Mouse (Mus musculus) liver, postnatal 0 days (tissue): Measurements from ENCODE around the gene Zswim7. TPM values are rescaled to one million over a fixed set of nuclear protein-coding genes. Genes with fewer than 3 reads are reported as not detected.
A peak's percentile ranks its signal among the peaks of the same experiment; 100 is the strongest.

Experiments
- ATAC-seq: fragments of 200-750 bp; cut with Nextera tagmentation; 2 replicates; pipeline ENCODE4 v1.8.0; 2017; ENCODE audit warnings: mild to moderate bottlenecking, moderate library complexity
- DNase-seq: peaks from one replicate; pipeline ENCODE4 v3.0.0-alpha.2; 2016
- H3K27ac ChIP-seq: fragments of 300-500 bp; sonication (generic); 2 replicates; pipeline ENCODE4 v1.5.1; 2014; ENCODE audit warnings: antibody characterized with exemption, moderate library complexity, mild to moderate bottlenecking, low read depth
- H3K27me3 ChIP-seq: fragments of 300-500 bp; sonication (generic); 2 replicates; pipeline ENCODE4 v1.6.1; 2014; ENCODE audit warnings: low read length, control low read depth, mixed read lengths; ENCODE audit not compliant: insufficient read depth
- H3K36me3 ChIP-seq: fragments of 300-500 bp; sonication (generic); replicated peaks from 2 replicates; pipeline ENCODE4 v1.6.1; 2014; ENCODE audit warnings: mild to moderate bottlenecking, control low read depth, low read length, moderate library complexity, mixed read lengths; ENCODE audit not compliant: insufficient read depth
- H3K4me1 ChIP-seq: fragments of 300-500 bp; sonication (generic); 2 replicates; pipeline ENCODE4 v1.6.1; 2014; ENCODE audit warnings: antibody characterized with exemption, mild to moderate bottlenecking, control low read depth; ENCODE audit not compliant: insufficient read depth
- H3K4me2 ChIP-seq: fragments of 300-500 bp; sonication (generic); 2 replicates; pipeline ENCODE4 v1.6.1; 2014; ENCODE audit warnings: low read depth, mild to moderate bottlenecking, low read length, moderate library complexity, mixed read lengths
- H3K4me3 ChIP-seq: fragments of 300-500 bp; sonication (generic); 2 replicates; pipeline ENCODE4 v1.5.1; 2014; ENCODE audit warnings: low read depth, low read length
- H3K9ac ChIP-seq: fragments of 300-500 bp; sonication (generic); replicated peaks from 2 replicates; pipeline ENCODE4 v1.6.1; 2014; ENCODE audit warnings: mild to moderate bottlenecking, moderate library complexity
- H3K9me3 ChIP-seq: fragments of 300-500 bp; sonication (generic); 2 replicates; pipeline ENCODE4 v1.6.1; 2016; ENCODE audit warnings: mild to moderate bottlenecking, control low read depth, low read length, mixed read lengths
- CTCF ChIP-seq: sonication (generic); IDR thresholded peaks from 2 replicates; pipeline ENCODE4 v1.5.1; 2016; ENCODE audit warnings: antibody characterized with exemption, low read depth
- EP300 ChIP-seq: IDR thresholded peaks from 2 replicates; pipeline ENCODE4 v1.6.1; 2016; ENCODE audit warnings: antibody characterized with exemption, low read depth, mild to moderate bottlenecking
- WGBS: fragments of 180-500 bp; shearing (Covaris S2); extraction: QIAGEN DNeasy Blood & Tissue Kit; methylation state at CpG from one replicate; pipeline ENCODE4 v1.1.7; 2014; ENCODE audit not compliant: insufficient replicate concordance; 5-methylcytosine and 5-hydroxymethylcytosine counted together
- polyA plus RNA-seq: library from polyadenylated mRNA; unstranded; fragments of >200 nt; fragmentation: Nextera tagmentation; extraction: Ambion mirVana; gene quantifications from 2 replicates; pipeline ENCODE4 v1.2.1, GENCODE M21; 2015

Gene Zswim7
- polyA plus RNA-seq, 1 experiment from 2014 or later, result 16.4 TPM

DNA sequence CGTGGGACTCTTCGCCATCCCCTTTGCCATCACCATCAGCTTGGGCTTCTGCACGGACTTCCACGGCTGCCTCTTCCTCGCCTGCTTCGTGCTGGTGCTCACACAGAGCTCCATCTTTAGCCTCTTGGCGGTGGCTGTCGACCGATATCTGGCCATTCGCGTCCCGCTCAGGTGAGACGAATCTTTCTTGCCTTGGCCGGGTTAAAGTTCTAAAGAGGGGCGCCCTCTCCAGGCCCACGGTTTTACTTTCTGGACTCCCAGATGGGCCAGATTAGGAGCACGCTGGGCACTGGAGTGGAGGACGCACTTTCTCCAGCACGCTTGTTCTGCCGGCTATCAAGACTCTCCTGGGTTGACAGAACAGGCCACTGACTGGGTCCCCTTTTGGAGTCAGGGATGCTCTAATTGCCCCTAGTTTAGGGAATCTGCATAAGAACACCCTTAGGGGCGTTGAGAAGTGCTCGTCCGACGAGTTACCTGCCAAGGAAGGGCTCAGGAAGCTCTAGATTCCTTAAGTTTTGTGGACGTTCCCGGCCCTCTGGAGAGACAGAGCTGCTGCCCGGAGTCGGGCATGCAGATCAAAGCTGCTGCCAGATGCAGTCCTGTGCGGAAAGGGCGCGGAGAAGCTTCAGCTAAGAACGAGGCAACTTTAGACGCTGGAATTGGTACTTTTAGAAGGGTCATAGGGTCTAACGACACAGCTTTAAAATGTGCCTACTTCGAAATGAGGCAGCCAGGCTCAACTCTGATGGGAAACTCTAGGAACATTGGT is 31.7 kb downstream of the Zswim7 start:
- H3K9me3 ChIP-seq, result no peaks in the 10 kb centered on the region
- H3K36me3 ChIP-seq, result no peaks in the 10 kb centered on the region
- no peak for TF ChIP-seq EP300
- peak; percentile 30 for TF ChIP-seq CTCF
- peaks cover 16% of the 10 kb centered on the region for H3K4me1 ChIP-seq
- H3K9ac ChIP-seq, result no peak overlapping the region; the same call in 1 of the 2 replicates
- WGBS, result 5% methylated on average over 35 of the region's 35 CpGs
- no peak overlapping the region for H3K27ac ChIP-seq
- H3K27me3 ChIP-seq, result peaks cover 41% of the 10 kb centered on the region
- peak; percentile 20 for DNase-seq
- H3K4me2 ChIP-seq, result peak overlapping the region; percentile 97
- peak overlapping the region; percentile 60 for H3K4me3 ChIP-seq
- ATAC-seq, result peak; percentile 38; the same call in 1 of the 2 replicates

DNA sequence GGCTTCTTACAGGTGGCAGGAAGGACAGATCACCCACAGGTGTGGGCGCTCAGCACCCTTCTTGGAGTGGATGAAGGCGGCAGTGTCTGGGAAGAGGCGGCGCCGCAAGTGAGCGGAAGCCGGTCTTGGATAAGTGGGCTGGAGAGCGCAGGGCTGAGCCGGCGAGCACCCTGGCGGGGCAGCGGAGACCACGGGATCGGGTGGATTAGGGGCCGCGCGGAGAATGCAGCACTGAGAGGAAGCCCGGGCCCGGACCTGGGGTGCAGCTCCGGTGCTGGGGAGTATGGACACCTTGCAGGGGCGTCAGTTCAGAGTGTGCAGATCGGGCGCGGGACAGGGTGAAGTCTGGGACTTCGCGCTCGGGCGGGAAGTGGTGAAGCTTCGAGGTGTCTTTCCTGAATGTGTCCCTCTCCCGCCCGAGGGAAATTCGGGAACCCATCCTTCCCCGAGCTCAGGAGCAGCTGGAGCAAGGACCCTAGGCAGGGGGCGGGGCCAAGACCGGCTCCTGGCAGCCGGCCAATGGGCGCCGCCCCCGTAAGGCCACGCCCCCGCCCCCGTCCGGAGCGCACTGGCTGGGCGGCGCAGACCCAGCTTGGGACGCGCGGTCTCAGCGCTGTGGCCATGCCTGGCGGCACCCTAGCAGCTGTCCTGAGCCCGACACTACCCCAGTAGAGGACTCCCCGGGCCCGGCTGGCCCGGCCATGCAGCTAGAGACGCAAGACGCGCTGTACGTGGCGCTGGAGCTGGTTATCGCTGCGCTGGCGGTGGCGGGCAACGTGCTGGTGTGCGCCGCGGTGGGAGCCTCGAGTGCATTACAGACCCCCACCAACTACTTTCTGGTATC is 32.6 kb downstream of the Zswim7 start, which contains the start of gene Adora2b:
Adora2b (plus strand) TSS at position 584 of the 844 bp plus-strand sequence.
- H3K27me3 ChIP-seq, result peaks cover 41% of the 10 kb centered on the region
- DNase-seq, result peak; percentile 70
- H3K27ac ChIP-seq, result no peak within 1 kb of the TSS
- H3K4me1 ChIP-seq, result peaks cover 16% of the 10 kb centered on the region
- no peak within 1 kb of the TSS; the same call in 1 of the 2 replicates for H3K9ac ChIP-seq
- H3K4me3 ChIP-seq, result peak within 1 kb of the TSS; percentile 60
- no peaks in the 10 kb centered on the region for H3K36me3 ChIP-seq
- H3K9me3 ChIP-seq, result no peaks in the 10 kb centered on the region
- peak within 1 kb of the TSS; percentile 97 for H3K4me2 ChIP-seq
- TF ChIP-seq CTCF (no peak), EP300 (no peak)
- under 1% methylated on average over 60 of the region's 69 CpGs for WGBS
- peak; percentile 74 for ATAC-seq

DNA sequence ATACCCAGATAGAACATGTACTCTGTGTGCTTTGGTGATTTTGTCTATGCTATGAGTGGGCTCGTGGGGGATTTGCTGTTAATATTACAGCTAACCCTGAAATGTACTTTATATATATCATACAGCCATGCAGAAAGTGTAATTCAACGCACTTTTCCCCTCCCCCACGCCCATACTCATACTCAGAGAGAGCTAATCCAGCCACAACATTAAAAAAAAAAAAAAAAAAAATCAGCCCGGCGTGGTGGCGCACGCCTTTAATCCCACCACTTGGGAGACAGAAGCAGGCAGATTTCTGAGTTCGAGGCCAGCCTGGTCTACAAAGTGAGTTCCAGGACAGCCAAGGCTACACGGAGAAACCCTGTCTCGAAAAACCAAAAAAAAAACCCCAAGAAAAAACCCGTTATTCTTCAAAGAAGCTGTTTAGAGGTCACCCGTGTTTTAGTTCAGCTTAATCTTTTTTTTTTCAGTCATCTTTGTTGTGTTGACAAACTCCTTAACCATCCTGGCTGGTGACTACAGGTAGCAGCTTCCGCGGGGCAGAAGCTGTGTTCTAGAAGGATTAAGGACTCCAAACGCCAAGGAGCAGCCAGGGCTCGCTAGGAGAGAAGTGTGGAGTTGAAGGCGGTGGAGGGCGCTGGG is 33.3 kb downstream of the Zswim7 start:
- no peak for DNase-seq
- peaks cover 41% of the 10 kb centered on the region for H3K27me3 ChIP-seq
- H3K4me3 ChIP-seq, result peak overlapping the region; percentile 60
- TF ChIP-seq EP300 (no peak), CTCF (no peak)
- peaks cover 16% of the 10 kb centered on the region for H3K4me1 ChIP-seq
- no peaks in the 10 kb centered on the region for H3K9me3 ChIP-seq
- peak overlapping the region; percentile 97 for H3K4me2 ChIP-seq
- H3K36me3 ChIP-seq, result no peaks in the 10 kb centered on the region
- H3K27ac ChIP-seq, result no peak overlapping the region
- WGBS, result 30% methylated on average over 18 of the region's 18 CpGs
- ATAC-seq, result no peak
- no peak overlapping the region for H3K9ac ChIP-seq

DNA sequence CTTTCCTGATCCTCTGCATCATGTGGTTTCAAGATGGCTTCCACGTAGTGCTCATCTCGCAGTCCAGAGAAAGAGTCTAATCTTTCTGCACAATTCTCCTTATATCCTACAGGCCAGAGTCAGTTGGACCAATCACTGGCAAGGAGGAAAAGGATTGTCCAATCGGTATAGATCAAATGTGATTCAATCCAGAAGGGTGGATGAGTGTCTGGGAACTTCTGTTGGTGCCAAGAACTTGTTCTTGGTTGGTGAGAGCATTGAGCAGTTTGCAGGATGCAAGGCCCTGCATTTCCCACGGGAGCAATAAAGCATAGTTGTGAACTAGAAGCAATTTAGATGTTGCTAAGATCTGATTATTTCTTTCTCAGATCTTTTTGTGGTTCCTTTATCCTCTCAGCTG is 36.7 kb downstream of the Zswim7 start:
- DNase-seq (no peak), ATAC-seq (no peak)
- H3K27me3 ChIP-seq, result peaks cover 23% of the 10 kb centered on the region
- H3K9ac ChIP-seq, result no peak overlapping the region
- no peaks in the 10 kb centered on the region for H3K9me3 ChIP-seq
- peaks cover 19% of the 10 kb centered on the region for H3K4me1 ChIP-seq
- WGBS, result 78% methylated on average over 4 of the region's 4 CpGs
- no peaks in the 10 kb centered on the region for H3K36me3 ChIP-seq
- H3K4me3 ChIP-seq, result no peak overlapping the region
- H3K4me2 ChIP-seq, result no peak overlapping the region
- no peak overlapping the region for H3K27ac ChIP-seq
- no peak for TF ChIP-seq CTCF
- no peak for TF ChIP-seq EP300

DNA sequence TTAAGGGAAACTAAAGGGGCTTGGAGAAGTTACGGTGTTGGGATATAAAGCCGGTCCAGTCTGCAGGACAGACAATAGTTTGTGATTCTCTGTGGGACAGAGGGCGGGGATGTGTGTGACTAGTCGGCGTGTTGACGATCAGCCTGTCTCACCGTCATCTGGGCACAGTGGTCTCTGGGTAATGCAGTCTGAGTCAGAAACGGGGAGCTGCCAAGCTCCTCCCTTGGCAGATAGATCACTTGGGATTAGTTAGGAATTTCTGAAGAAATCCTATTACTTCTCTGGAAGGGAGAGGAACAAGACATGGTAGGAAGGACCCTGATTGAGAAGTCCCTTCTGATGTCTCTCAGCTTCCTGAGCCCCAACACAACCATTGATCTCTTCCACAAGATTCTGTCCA is 37.3 kb downstream of the Zswim7 start:
- H3K4me2 ChIP-seq, result no peak overlapping the region
- peaks cover 13% of the 10 kb centered on the region for H3K4me1 ChIP-seq
- H3K9ac ChIP-seq, result no peak overlapping the region
- no peak for TF ChIP-seq EP300
- no peak for TF ChIP-seq CTCF
- H3K27me3 ChIP-seq, result peaks cover 17% of the 10 kb centered on the region
- H3K36me3 ChIP-seq, result no peaks in the 10 kb centered on the region
- no peak overlapping the region for H3K27ac ChIP-seq
- no peaks in the 10 kb centered on the region for H3K9me3 ChIP-seq
- no peak for DNase-seq
- no peak overlapping the region for H3K4me3 ChIP-seq
- ATAC-seq, result no peak
- 76% methylated on average over 8 of the region's 8 CpGs for WGBS
